Mouse (Mus musculus) ES-CJ7 (cell line): Measurements from ENCODE around the gene Tbx20.

Source experiments
- DNase-seq: peaks from one replicate; pipeline ENCODE4 v3.0.0; 2011; ENCODE audit warnings: low read depth, low spot score

Gene Tbx20

DNA sequence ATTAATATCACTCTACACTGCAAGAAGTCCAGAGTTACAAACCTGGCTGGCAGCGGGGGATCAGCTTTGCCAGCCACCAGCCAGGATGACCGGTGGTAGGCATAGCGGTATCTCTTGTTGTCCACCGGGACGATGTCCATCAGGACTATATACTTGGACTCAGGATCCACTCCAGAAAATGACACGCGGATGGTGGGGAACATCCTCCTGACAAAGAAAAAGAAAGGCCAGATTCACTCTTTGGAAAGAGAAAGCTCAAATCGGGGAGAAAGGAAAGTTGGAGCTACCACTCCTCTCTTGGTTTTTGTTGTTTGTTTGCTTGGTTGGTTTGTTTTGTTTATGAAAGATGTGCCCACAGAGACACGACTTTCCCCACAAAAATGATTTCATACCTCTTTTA is 4.5 kb downstream of the Tbx20 start:
- no peak for DNase-seq

DNA sequence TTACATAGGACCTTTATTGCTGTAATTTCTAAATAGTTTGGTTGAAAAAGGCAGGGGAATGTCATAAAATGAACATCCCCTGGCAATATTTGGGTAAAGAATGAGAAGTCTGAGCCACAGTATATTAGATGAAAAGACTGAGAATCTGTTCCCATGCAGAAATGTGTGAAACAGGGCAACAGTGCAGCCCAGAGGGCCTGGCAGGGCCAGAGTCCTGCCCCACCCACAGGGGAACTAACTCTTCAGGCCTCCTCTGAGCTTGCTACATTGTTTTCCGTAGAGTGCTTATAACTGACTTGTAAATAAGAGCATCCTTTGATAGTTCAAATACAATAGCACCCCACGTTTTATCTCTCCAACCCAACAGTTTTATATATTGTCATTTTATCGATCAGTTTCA is 7.0 kb downstream of the Tbx20 start:
- no peak for DNase-seq

DNA sequence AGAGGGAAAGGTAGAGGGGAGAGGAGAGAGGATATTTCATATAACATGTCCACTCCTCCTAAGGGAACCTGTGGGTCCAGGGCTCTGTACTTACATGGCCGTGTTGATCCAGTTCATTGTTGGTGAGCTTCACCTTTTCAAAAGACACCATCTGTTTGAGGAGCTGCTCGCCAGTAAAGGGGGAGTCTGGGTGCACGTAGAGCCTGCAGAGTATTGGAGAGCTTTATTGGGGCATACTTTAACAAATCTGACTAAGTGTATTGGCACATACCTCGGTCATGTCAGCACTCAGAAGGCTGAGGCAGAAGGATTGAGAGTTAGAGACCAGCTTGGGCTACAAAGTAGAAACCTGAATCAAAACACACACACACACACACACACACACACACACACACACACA is 8.5 kb downstream of the Tbx20 start:
- no peak for DNase-seq

DNA sequence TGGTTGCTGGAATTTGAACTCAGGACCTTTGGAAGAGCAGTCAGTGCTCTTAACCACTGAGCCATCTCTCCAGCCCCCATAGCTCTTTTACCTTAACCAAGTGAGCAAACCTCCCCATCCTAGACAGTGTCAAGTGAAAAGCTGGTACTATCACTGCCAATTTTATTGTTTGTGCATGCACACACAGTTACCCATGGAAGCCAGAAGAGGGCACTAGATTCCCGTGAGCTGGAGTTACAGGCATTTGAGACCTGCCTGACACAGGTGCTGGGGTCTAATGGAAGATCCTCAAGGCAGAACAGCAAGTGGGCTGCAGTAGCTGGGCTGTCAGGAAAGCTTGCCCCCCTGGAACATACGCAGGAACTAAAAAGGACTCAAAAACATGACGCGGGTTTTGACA is 13.6 kb downstream of the Tbx20 start:
- DNase-seq: peak; percentile 73

GRCm38 (mm10) chr9:24744958-24745357 is 29.1 kb downstream of the Tbx20 start:
- DNase-seq: no peak

DNA sequence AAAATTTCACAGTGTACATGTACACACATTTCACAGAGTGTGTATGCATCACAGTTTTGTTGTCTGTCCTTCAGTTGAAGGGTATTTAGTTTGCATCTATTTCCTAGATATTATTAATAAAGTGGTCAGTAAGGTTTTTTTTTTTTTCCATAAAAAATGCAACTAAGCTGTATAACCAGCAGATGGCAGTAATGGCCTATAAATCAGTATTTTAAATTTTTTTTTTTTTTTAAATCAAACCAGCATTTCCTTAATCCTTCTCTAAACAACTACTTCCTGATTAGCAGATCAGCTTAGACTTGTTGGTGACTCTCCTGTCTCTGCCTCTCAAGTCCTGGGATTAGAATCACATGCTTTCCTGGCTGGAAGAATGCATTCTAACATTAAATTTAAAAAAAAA is 72.9 kb downstream of the Tbx20 start:
- no peak for DNase-seq

GRCm38 (mm10) chr9:24696405-24696778 is 77.7 kb downstream of the Tbx20 start:
- peak; percentile 9 for DNase-seq

DNA sequence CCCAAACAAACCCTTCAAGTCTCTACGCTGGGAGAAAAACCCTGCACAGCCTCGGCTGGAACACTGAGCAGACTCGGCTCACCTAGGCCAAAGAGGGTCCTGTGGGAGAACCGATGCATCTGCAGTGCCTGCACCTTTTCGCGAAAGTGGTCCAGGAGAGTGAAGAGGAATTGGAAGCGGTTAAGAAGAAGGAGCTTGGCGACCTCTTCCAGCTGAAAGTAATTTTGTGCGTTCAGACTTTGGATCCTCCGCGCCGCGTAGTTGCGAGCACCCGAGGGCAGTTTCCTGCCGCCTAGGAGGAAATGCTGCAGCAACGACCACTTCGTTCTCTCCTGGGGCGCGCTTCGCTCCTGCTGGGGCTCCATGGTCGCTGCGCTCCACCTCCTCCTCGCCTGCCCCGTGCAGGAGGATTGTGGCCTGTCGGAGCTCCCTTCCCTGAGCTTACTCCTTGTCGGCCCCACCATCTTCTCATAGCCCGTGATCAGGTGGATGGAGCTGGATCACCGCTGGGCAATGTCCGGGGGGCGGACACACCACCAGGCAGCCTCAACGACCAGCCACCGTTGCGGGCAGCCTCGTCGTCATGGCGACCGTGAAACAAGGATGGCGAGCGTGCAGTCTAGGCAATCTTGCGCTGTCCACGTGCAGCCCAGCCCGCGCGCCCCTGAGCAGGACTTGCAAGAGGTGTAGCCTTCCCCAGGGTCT is 78.3 kb downstream of the Tbx20 start, which contains the start of gene Dpy19l2:
Gene Dpy19l2, minus strand, starts transcription at position 594 of the 705 bp plus-strand sequence.
- peak; percentile 49 for DNase-seq
